Mouse (Mus musculus) layer of hippocampus, adult 11-12 months (tissue): Measurements from ENCODE around the gene Uvrag.

Source experiments
- DNase-seq: peaks from one replicate; pipeline ENCODE4 v3.0.0; 2022; ENCODE audit warnings: low spot score

The Uvrag gene

GRCm38 (mm10) chr7:98848899-98849640, 291.9 kb downstream of the Uvrag start:
- no peak for DNase-seq

GRCm38 (mm10) chr7:98843649-98844048, 297.3 kb downstream of the Uvrag start:
- no peak for DNase-seq

- no peak for DNase-seq
Observed at GRCm38 (mm10) chr7:98842997-98843396, 297.9 kb downstream of the Uvrag start.

GRCm38 (mm10) chr7:98841802-98842201, 299.1 kb downstream of the Uvrag start:
- DNase-seq: no peak

DNA sequence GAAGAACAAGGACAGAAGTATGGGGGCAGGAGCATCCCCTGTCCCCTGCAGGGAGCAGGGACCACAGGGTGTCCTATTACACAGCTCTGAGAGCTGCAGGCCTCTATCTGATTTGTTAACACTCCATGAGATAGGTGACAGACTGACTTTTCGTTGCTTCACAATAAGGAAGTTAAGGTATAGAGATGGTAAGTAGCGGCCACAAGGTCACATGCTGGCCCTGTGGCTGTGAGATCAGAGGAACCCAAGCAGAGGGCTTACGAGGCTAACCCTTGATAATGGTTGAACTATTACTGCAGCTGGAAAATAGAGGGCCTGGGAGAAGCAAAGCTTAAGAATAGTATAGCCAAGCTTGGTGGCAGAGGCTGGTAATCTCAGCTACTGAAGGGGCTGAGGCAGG, 300.2 kb downstream of the Uvrag start:
- DNase-seq: no peak

DNA sequence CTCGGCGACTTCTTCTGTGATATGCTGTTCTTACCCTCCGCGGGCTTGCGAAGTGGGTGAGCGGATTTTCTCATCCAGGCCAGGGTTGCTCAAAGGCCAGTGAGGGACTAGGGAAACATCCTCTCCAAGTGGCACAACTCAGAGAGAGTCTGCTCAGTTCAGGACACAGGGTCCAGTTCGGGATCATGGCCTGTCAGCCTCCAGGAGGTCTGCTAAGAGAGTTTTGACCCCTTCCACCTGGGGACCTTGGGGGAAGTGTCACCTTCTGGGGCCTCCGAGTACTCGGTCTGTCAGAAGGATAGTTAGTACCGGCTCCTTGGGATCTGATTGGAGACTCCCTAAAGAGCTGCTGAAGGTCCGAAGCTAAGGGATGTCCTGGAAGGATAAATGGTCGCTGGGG, 301.6 kb downstream of the Uvrag start:
- no peak for DNase-seq

DNA sequence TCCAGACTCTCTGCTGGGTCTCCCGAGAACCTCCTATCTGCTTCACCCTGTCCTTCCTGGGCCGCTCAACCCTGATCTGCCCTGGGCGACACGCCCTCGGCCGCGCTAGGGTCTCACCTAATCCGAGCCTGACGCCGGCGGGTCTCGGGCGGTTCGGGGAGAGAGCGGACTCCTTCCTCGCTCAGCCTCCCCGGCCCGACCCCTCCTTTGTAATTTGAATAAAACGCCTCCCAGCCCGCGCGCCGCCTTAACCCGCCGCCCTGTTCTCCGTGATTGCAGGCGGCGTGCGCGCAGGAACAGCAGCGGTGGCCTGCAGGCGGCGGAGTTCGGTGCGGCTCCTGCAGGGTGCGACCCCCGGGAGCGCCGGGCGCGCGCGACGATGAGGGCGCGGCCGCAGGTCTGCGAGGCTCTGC, 302.2 kb downstream of the Uvrag start:
- no peak for DNase-seq

DNA sequence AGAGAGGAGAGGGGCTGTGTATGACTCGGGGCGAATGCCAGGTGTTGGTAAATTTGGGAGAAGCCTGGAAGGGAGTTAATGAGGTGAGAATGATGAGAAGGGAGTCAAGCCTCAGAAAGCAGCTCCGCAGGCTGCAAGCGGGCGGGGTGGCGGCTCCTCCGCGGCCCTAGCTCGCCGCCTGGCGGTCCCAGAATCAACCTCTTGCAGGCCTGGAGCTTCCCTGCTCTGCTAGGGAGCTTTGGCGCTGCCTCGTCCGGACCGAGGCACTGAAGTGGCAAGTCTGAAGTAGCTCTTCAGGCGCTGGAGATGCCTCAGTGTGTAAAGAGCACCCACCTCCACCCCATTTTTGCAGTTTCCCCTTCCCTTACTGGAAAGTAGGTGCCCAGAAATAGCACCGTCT, 303.0 kb downstream of the Uvrag start:
- DNase-seq: peak; percentile 80

GRCm38 (mm10) chr7:98836646-98837045, 304.3 kb downstream of the Uvrag start:
- peak; percentile 43 for DNase-seq

DNA sequence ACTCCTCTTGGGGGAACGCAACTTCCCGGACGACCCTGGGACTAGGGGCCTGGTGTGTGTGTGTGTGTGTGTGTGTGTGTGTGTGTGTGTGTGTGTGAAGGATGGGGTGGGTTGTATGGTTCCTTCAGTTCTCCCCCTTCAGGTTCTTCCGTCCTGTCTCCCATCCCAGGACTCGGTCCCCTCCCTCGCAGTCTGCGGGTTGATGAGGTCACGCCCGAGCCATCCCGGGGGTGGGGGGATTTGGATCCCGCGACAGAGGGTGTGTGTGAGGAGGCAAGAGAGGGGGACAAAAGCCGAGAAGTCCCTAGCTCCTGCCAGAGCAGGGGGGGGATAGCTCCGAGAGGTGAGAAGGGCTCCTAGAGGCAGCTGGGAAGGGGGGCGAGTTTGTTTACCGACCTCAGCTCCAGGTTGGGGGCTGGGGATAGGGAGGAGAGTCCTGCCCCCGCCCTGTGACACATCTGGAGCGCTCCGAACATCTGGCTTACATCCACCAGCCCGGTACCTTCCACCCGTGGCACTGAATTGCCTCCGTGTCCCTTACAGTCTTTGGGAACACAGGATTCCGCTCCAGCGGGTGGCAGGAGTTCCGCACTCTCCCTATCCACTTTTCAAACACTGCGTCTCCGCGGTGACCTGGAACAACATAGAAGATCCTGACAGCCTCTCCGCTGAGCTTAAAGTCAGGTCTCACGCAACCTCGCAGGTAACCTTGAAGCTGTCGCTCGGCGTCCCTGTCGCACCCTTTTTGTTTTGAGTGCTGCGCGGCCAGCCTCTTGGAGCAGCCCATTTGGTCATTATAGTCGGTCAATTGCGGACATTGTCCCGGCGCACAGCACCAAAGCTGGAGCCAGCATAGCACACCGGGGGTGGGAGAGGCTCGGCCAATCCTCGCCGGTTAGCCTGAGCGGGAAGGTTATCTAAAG, 305.2 kb downstream of the Uvrag start:
- DNase-seq: no peak
